Mouse (Mus musculus) frontal cortex, postnatal 36 days (tissue): ENCODE data around the gene Eif3g.

Experiments used
- DNase-seq, 2 experiments: peaks; one replicate each; pipeline ENCODE4 v3.0.0; 2022; ENCODE audit warnings: low spot score in 2 of 2

Gene Eif3g

GRCm38 (mm10) chr9:20857131-20857530 lies 41.3 kb downstream of the Eif3g start:
- no peak for DNase-seq

GRCm38 (mm10) chr9:20850179-20850578 lies 48.2 kb downstream of the Eif3g start:
- DNase-seq = no peak
